Mouse (Mus musculus) midbrain, embryonic 13.5 days (tissue): ENCODE results near the gene Cpz. TPM values are rescaled to one million over a fixed set of nuclear protein-coding genes. Genes with fewer than 3 reads are reported as not detected.

Experiments
- ATAC-seq: fragments of 200-750 bp; cut with Nextera tagmentation; 2 replicates; pipeline ENCODE4 v1.8.0; 2017; ENCODE audit warnings: mild to moderate bottlenecking, moderate TSS enrichment, moderate library complexity
- H3K27ac ChIP-seq: fragments of 300-500 bp; sonication (generic); 2 replicates; pipeline ENCODE4 v1.5.1; 2015; ENCODE audit warnings: inconsistent platforms, mild to moderate bottlenecking, moderate library complexity
- H3K27me3 ChIP-seq: fragments of 300-500 bp; sonication (generic); 2 replicates; pipeline ENCODE4 v1.6.1; 2015; ENCODE audit warnings: mild to moderate bottlenecking, inconsistent platforms
- H3K36me3 ChIP-seq: fragments of 300-500 bp; sonication (generic); 2 replicates; pipeline ENCODE4 v1.6.1; 2015; ENCODE audit warnings: mild to moderate bottlenecking, inconsistent platforms
- H3K4me1 ChIP-seq: fragments of 300-500 bp; sonication (generic); replicated peaks from 2 replicates; pipeline ENCODE4 v1.6.1; 2015; ENCODE audit warnings: inconsistent platforms
- H3K4me2 ChIP-seq: fragments of 300-500 bp; sonication (generic); replicated peaks from 2 replicates; pipeline ENCODE4 v1.6.1; 2015; ENCODE audit warnings: moderate library complexity, mild to moderate bottlenecking, inconsistent platforms
- H3K4me3 ChIP-seq: fragments of 300-500 bp; sonication (generic); replicated peaks from 2 replicates; pipeline ENCODE4 v1.5.1; 2015; ENCODE audit warnings: mild to moderate bottlenecking, inconsistent platforms
- H3K9ac ChIP-seq: fragments of 300-500 bp; sonication (generic); replicated peaks from 2 replicates; pipeline ENCODE4 v1.6.1; 2015; ENCODE audit warnings: mild to moderate bottlenecking, inconsistent platforms
- H3K9me3 ChIP-seq: fragments of 300-500 bp; sonication (generic); 2 replicates; pipeline ENCODE4 v1.6.1; 2016; ENCODE audit warnings: mild to moderate bottlenecking, inconsistent platforms
- WGBS: fragments of 180-500 bp; shearing (Covaris S2); methylation state at CpG from one replicate; pipeline ENCODE4 v1.1.7; 2015; 5-methylcytosine and 5-hydroxymethylcytosine counted together
- polyA plus RNA-seq: library from polyadenylated mRNA; unstranded; fragments of >200 nt; fragmentation: Nextera tagmentation; extraction: Ambion mirVana; gene quantifications from 2 replicates; pipeline ENCODE4 v1.2.1, GENCODE M21; 2015

The Cpz gene
- polyA plus RNA-seq, 1 experiment from 2014 or later: 1.0 TPM

DNA sequence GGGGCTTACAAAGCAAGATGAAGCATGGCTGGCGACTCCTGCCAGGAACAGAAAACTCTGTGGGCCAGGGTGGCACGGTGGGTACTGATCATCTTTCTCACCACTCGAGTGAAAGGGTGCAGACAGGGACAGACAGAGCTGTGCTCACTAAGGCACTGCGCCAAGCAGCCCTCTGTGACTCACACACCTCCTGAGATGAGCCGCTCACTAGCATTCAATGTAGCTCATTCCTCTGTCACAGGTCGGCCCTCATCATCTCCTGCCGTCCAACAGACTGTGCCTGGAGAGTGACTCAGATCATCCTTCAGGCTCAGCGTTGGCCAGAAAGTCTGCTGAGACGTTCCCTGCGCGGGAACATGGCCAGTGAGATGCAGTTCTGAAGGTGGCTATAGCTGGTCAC, 8.7 kb downstream of the Cpz start:
- H3K36me3 ChIP-seq: no peaks in the 10 kb centered on the region
- H3K27ac ChIP-seq: no peak overlapping the region
- no peak overlapping the region for H3K4me3 ChIP-seq
- 89% methylated on average over 11 of the region's 11 CpGs for WGBS
- H3K9ac ChIP-seq: no peak overlapping the region
- H3K4me2 ChIP-seq: no peak overlapping the region
- peaks cover 12% of the 10 kb centered on the region; the same call in 1 of the 2 replicates for H3K27me3 ChIP-seq
- H3K4me1 ChIP-seq: no peaks in the 10 kb centered on the region
- H3K9me3 ChIP-seq: no peaks in the 10 kb centered on the region
- ATAC-seq: no peak

DNA sequence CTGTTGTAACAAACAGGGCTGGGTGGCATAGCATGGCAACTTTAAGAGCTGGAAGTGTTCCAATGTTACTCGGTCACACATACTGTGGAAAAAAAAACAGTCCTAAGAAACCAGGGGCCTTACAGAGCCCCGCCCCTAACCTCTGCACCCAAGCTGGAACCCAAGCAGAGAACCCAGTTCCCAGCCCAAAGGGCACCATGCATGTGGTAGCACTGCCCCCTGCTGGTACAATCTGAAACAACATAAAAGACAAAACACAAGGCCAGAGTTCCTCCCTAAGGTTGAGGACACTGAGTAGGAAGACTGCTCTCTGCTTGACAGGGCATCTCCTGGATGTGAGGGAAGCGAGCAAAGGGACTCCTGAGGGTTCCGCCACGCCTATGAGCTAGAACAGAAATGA, 14.9 kb downstream of the Cpz start:
- no peaks in the 10 kb centered on the region for H3K36me3 ChIP-seq
- H3K4me2 ChIP-seq: no peak overlapping the region
- WGBS: 12% methylated on average over 5 of the region's 5 CpGs
- no peak overlapping the region for H3K27ac ChIP-seq
- no peaks in the 10 kb centered on the region for H3K27me3 ChIP-seq
- no peak overlapping the region for H3K9ac ChIP-seq
- no peaks in the 10 kb centered on the region for H3K9me3 ChIP-seq
- no peak overlapping the region for H3K4me3 ChIP-seq
- no peak for ATAC-seq
- H3K4me1 ChIP-seq: no peaks in the 10 kb centered on the region

DNA sequence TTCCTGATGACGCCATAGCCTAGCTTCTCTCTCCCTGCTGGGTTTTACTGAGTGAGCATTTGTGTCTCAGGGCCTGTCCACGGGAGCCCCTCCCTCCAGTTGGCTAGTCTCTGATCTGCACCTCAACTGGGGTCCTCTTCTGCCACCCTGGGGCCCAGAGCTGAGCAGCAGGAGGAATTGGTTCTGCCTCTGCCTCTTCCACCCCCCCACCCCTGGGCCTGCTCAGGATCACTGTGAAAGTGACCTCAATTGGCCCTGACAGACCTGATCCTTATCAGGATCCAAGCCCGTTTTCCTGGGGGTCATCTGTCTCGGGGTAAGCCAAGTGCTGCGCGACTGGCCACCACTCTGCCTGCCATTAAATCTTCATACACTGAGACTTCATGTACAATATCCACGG, 20.5 kb downstream of the Cpz start:
- no peaks in the 10 kb centered on the region for H3K4me1 ChIP-seq
- H3K36me3 ChIP-seq: no peaks in the 10 kb centered on the region
- H3K4me2 ChIP-seq: no peak overlapping the region
- no peak overlapping the region for H3K4me3 ChIP-seq
- H3K9me3 ChIP-seq: no peaks in the 10 kb centered on the region
- WGBS: 77% methylated on average over 7 of the region's 7 CpGs
- no peak overlapping the region for H3K9ac ChIP-seq
- no peak overlapping the region for H3K27ac ChIP-seq
- ATAC-seq: no peak
- H3K27me3 ChIP-seq: no peaks in the 10 kb centered on the region

DNA sequence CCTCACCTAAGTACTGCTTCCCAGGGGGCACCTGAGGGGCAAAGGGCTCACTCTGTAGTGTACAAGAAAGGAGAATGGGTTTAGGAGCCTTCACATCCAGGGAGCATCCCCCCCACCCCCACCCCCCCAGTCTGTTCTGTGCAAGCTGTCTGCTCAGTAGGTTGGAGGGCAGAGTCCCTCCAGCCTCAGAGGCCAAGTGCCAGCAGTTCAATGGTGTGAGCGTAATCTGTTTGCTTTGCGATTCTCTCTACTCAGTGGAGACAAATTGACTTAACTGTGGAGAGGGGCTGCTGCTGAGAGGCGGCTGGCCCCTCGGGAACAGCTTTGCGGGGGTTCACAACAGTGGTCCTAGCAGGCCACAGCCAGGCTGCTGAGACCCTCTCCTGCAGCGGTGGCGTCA, 28.2 kb downstream of the Cpz start:
- no peak overlapping the region for H3K4me2 ChIP-seq
- H3K9me3 ChIP-seq: no peaks in the 10 kb centered on the region
- H3K27me3 ChIP-seq: peaks cover 3% of the 10 kb centered on the region; the same call in 1 of the 2 replicates
- ATAC-seq: no peak
- H3K4me1 ChIP-seq: peaks cover 14% of the 10 kb centered on the region
- no peak overlapping the region for H3K9ac ChIP-seq
- no peaks in the 10 kb centered on the region for H3K36me3 ChIP-seq
- H3K4me3 ChIP-seq: no peak overlapping the region
- WGBS: 34% methylated on average over 7 of the region's 7 CpGs
- no peak overlapping the region for H3K27ac ChIP-seq

DNA sequence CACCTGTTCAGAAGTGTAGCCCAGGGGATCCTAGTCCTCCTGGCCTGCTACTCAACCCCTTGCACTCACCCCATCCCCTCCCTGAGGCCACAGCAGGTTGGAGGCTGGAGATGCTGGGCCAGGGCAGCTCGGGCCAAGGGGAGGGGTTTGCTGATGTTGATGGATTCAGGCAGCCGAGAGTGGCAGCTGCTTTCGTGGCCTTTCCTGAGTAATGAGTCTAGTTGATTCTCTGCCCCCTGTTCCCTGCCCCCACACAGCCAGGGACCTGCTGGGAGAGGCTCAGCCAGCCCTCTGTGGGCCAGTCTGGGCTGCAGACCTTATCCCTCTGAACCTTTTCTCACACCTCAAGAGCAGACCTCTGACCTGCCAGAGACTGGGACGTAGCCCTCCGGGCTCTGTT, 29.5 kb downstream of the Cpz start:
- Histone ChIP-seq H3K27me3 (peaks cover 3% of the 10 kb centered on the region; the same call in 1 of the 2 replicates), H3K4me2 (no peak overlapping the region), H3K9ac (no peak overlapping the region), H3K4me3 (no peak overlapping the region), H3K36me3 (no peaks in the 10 kb centered on the region), H3K27ac (no peak overlapping the region), H3K4me1 (peaks cover 14% of the 10 kb centered on the region), H3K9me3 (no peaks in the 10 kb centered on the region)
- 18% methylated on average over 5 of the region's 5 CpGs for WGBS
- no peak; the same call in 1 of the 2 replicates for ATAC-seq

DNA sequence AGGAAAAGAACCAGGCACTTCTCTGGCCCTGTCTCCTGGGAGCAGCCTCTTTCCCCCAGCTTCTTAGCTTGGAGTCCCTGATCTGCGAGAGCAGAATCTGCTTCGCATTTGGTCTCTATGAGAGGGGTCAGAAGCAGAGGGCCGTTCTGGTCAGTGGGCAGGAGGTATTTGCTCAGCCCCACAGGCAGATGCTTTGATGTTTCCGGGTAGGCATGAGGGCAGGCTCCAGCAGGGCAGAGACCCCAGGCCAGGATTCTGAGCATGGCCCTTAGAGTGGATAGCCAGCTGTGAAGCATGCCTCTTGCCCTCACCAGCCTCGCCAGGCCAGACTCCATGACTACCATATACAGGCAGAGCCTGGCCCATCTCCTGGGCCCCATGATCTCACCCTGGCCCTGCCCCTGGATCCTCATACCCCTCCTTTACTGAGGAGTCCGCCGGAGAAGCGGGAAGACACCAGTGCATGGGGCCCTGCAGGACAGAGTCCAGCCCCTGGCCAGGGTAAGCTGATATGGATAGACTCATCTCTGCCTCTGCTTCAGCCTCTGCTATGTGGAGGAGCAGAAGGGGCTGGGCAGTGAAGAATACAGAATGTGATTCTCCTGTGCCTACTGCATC, 30.6 kb downstream of the Cpz start:
- ATAC-seq: no peak
- 26% methylated on average over 8 of the region's 8 CpGs for WGBS
- Histone ChIP-seq H3K4me3 (no peak overlapping the region), H3K4me2 (no peak overlapping the region), H3K36me3 (no peaks in the 10 kb centered on the region), H3K9me3 (no peaks in the 10 kb centered on the region), H3K27me3 (peaks cover 3% of the 10 kb centered on the region; the same call in 1 of the 2 replicates), H3K27ac (no peak overlapping the region), H3K4me1 (peaks cover 14% of the 10 kb centered on the region), H3K9ac (no peak overlapping the region)

DNA sequence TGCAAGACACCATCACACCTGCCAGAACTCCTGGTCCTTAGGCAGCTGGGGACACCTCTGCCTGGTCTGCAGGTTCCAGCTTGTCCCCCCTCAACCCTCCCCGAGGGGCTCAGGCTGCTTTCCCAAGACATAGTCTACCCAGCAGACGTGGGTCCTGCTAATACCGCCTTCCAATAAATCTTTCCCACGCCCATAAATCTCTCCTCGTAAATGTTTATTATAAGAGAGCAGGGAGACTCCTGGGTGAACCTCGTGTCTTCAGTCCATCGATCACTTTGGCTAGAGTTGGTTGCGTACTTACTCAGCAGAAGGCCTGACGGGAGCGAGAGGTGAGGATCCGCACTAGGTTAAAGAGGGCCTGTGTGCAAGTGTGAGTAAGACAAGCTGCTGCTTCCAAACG, 31.7 kb downstream of the Cpz start:
- Histone ChIP-seq H3K9ac (no peak overlapping the region), H3K27me3 (peaks cover 3% of the 10 kb centered on the region; the same call in 1 of the 2 replicates), H3K9me3 (no peaks in the 10 kb centered on the region), H3K4me3 (no peak overlapping the region), H3K4me1 (peaks cover 14% of the 10 kb centered on the region), H3K4me2 (no peak overlapping the region), H3K27ac (no peak overlapping the region), H3K36me3 (no peaks in the 10 kb centered on the region)
- ATAC-seq: no peak
- WGBS: 90% methylated on average over 12 of the region's 12 CpGs

DNA sequence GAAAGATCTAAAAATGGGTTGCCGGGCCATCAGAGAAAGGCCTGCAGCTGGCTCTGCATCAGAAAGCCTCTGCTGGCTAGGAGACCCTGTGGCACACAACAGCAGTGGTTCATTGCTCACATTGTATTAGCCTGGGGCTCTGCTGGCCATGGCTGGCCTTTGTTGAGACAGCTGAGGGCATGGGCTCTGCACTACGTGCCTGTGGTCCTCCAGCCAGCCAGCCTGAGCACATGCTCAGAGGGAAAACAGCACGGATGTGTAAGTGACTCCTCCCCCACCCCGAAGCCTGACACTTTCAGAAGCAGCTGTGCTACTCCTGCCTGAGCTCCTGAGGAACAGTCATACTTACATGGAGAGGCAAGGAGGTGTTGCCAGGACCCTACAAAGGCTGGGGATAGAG, 46.0 kb downstream of the Cpz start:
- Histone ChIP-seq H3K36me3 (no peaks in the 10 kb centered on the region), H3K9me3 (no peaks in the 10 kb centered on the region), H3K27me3 (no peaks in the 10 kb centered on the region), H3K27ac (no peak overlapping the region), H3K4me2 (no peak overlapping the region), H3K4me1 (no peaks in the 10 kb centered on the region), H3K9ac (no peak overlapping the region), H3K4me3 (no peak overlapping the region)
- WGBS: 39% methylated on average over 4 of the region's 4 CpGs
- no peak for ATAC-seq

DNA sequence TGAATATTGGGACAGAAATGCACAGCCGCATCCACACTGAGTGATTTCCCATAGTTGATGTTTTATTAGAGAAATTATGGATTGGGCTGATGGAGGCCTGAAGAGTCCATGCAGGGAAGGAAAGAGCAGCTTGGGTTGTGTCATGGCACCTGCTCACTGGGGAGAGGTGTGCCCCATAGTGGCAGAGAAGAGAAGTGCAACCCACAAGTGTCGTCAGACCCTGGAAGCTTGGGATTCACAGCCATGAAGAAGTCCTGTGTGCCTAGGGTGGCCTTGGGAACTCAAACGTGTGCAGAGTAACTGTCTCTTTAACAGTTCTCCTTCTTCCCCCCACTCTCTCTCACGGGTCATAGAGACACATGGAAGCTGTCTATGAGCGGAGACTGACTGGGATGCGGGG, 50.3 kb downstream of the Cpz start:
- Histone ChIP-seq H3K27me3 (peaks cover 5% of the 10 kb centered on the region; the same call in 1 of the 2 replicates), H3K27ac (no peak overlapping the region), H3K9me3 (no peaks in the 10 kb centered on the region), H3K36me3 (no peaks in the 10 kb centered on the region), H3K4me2 (no peak overlapping the region), H3K9ac (no peak overlapping the region), H3K4me1 (no peaks in the 10 kb centered on the region), H3K4me3 (no peak overlapping the region)
- ATAC-seq: no peak
- WGBS: 43% methylated on average over 6 of the region's 6 CpGs

DNA sequence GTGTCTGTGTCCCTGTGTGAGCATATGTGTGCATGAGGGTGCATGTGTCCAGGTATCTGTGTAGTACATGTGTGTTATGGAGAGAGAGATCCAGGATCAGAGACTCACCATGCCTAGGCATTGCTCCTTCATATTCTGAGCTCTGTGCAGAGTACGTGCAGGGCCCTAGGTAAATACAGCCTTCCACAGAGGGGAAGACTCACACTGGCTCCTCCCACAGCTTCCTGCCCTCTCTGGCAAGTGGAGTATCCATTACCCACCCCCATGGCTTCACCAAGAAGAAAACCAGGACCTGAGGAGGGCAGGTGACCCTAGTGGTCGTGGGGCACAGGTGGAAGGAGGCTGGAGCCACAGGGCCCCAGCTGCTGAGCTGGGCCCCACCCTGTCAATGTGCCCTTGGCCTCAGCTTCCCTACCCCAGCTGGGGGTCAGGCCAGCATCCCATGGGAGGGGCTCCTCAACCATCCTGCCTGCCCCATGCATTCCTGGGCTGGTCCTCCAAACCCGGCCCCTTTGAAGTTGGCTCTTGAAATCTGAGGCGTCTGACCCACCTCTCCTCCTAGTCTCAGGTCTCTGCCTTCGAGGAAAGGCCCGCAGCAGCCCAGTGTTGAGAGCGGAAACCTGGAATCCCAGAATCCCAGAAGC, 54.5 kb downstream of the Cpz start:
- Histone ChIP-seq H3K9ac (no peak overlapping the region), H3K4me1 (peaks cover 6% of the 10 kb centered on the region; the same call in 1 of the 2 replicates), H3K36me3 (no peaks in the 10 kb centered on the region), H3K9me3 (no peaks in the 10 kb centered on the region), H3K4me2 (no peak overlapping the region), H3K27me3 (peaks cover 5% of the 10 kb centered on the region; the same call in 1 of the 2 replicates), H3K4me3 (no peak overlapping the region), H3K27ac (no peak overlapping the region)
- ATAC-seq: no peak
- WGBS: 46% methylated on average over 7 of the region's 7 CpGs

DNA sequence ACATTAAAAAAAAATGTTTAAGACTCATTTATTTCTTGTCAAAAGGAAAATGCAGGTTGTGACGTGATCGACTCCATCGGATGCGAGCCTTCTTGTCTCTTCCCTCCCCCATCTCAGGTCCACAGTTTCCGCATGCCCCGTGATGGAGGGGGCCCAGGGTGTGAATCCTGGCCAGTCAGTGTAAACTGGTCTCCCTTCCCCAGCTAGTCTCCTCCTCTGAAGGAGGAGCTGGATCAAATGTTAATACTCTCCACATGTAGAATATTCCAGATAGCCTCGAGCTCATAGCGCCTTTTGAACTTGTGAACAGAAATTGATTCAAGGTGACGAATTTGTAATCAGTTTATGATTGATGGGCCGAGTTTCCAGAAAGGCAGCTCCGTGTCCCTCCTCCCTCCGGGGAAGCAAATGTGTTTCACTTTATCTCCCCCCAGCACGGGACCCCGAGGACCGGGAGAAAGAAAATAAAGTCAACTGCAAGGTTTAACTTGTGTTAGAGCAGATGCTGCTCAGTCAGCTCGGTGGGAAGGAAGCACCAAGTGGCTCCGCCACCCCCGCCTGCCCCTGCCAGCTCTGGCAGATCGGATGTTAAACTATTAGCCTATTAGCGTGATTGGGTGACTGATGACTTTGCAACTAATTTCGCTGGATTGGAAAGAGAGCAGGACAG, 59.4 kb downstream of the Cpz start:
- H3K36me3 ChIP-seq: no peaks in the 10 kb centered on the region
- H3K9ac ChIP-seq: no peak overlapping the region
- WGBS: 65% methylated on average over 21 of the region's 21 CpGs
- no peak for ATAC-seq
- peaks cover 9% of the 10 kb centered on the region; the same call in 1 of the 2 replicates for H3K4me1 ChIP-seq
- H3K27me3 ChIP-seq: no peaks in the 10 kb centered on the region
- H3K4me3 ChIP-seq: no peak overlapping the region
- H3K27ac ChIP-seq: no peak overlapping the region
- H3K4me2 ChIP-seq: no peak overlapping the region
- H3K9me3 ChIP-seq: no peaks in the 10 kb centered on the region

DNA sequence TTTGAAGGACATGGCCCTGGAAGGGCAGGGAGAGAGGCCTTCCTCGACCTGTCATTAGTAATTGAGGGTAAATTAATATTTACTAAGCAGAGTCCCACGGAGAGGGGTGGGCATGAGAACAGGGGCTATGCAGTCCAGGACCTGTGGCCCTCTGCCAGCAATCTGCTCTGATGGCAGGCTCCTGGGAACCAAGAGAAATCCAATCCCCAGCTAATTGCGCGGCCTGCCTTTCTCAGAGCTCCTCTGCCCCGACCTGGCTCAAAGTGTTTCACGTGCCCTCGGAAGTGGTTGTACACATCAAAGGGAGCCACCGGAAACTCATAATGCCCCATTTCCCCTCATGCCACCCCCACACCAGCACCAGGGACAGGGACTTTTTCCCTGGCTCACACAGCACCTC, 63.4 kb downstream of the Cpz start:
- H3K9me3 ChIP-seq: no peaks in the 10 kb centered on the region
- no peaks in the 10 kb centered on the region for H3K27me3 ChIP-seq
- no peak overlapping the region for H3K9ac ChIP-seq
- H3K4me2 ChIP-seq: no peak overlapping the region
- no peaks in the 10 kb centered on the region for H3K36me3 ChIP-seq
- WGBS: 70% methylated on average over 8 of the region's 8 CpGs
- H3K27ac ChIP-seq: no peak overlapping the region
- ATAC-seq: no peak
- no peak overlapping the region for H3K4me3 ChIP-seq
- peaks cover 9% of the 10 kb centered on the region; the same call in 1 of the 2 replicates for H3K4me1 ChIP-seq
